Mouse (Mus musculus): ENCODE data around the gene Tcam1.

DNA sequence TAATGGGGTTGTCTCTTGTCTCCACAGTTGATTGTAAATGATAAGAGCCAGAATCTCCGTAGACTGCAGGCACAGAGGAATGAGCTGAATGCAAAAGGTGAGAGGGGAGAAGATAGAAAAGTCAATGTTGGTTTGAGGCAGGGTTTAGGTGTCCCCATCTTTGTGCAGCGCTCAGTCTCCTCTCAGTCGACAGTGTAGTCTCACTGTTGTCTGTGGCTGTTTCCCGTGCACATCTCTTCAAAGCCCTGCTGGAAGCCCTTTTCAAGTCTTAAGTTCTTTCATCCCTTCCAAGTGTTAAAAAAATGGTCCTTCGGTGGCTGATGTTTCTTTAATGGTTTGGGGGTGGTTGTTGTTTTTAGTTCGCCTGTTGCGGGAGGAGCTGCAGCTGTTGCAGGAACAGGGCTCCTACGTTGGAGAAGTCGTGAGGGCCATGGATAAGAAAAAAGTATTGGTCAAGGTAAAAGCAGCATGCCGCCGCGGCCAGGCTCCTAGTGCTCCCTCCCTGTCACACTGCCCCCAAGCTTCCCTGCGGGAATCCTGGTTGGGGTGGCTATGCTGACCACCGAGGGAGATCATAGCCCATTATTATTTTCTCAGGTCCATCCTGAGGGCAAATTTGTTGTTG is 15.5 kb upstream of the Tcam1 start:
- no peak for TF ChIP-seq ZC3H11A (IDR thresholded peaks at IDR 0.05; ENCODE audit: low read depth, low read length)
- no peak for TF ChIP-seq CTCF (IDR thresholded peaks at IDR 0.05 in 2 of 3, conservative IDR thresholded peaks at IDR 0.05 in 1 of 3; ENCODE audit: control insufficient read depth in 1 of 3, insufficient read depth in 1 of 3, low read depth in 2 of 3, low read length in 3 of 3, poor library complexity in 1 of 3, severe bottlenecking in 1 of 3)
- no peak for TF ChIP-seq CHD1 (IDR thresholded peaks at IDR 0.05; ENCODE audit: low read depth, low read length)
- TF ChIP-seq RCOR1 (IDR thresholded peaks at IDR 0.05; ENCODE audit: low read depth, low read length) = no peak
